Mouse (Mus musculus): Measurements from ENCODE around the gene Slc30a3. TPM values are rescaled to one million over a fixed set of nuclear protein-coding genes. Genes with fewer than 3 reads are reported as not detected.
A peak's percentile ranks its signal among the peaks of the same experiment; 100 is the strongest.

The Slc30a3 gene
- 0.26 and 0.40 TPM in 2 replicates for polyA plus RNA-seq (2012; rRNA removed)
- polyA plus RNA-seq (2014; fragmentation: Nextera tagmentation; extraction: Ambion mirVana) = 0.14 and 0.41 TPM in 2 replicates

DNA sequence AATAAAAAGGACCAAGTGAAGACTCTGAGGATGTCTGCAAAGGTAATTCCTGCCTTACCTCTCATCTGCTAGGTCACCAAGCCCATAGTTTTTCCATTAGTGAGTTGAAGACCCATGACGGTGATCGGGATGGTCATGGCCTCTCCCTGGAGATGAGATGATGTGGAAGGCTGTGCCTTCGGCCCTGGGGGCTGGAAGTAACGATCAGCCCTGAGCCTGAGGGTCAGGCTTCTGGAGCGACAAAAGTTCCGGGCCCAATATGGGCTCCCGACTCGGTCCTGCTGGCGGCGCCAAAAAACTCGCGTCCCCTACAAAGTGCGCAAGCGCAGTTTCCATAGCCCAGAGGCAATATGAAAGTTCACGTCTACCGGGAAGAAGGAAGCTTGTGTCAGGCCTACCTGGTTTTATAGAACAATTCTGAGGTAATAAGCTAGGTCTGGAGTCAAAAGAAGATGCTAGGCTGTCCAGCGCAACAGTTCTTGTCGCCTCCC, at the start of gene Slc30a3:
Gene Slc30a3 (minus strand): TSS at position 238 of the 491 bp plus-strand sequence.
- TF ChIP-seq CTCF (IDR thresholded peaks at IDR 0.05; ENCODE audit: low read depth) (no peak), EP300 (IDR thresholded peaks at IDR 0.05; ENCODE audit: low read depth) (no peak)
- ATAC-seq (ENCODE audit: insufficient read depth) (no peak), DNase-seq (ENCODE audit: low read depth in 3 of 3, low spot score in 3 of 3) (no peak)
- Histone ChIP-seq H3K27me3 (ENCODE audit: control insufficient read depth, insufficient read depth, low read length) (no peaks in the 10 kb centered on the region), H3K27ac (no peak within 1 kb of the TSS), H3K9me3 (ENCODE audit: control insufficient read depth, low read length) (no peaks in the 10 kb centered on the region), H3K4me2 (ENCODE audit: low read depth) (no peak within 1 kb of the TSS), H3K36me3 (replicated peaks; ENCODE audit: control insufficient read depth, insufficient read depth, low read depth) (no peaks in the 10 kb centered on the region), H3K9ac (replicated peaks) (no peak within 1 kb of the TSS), H3K4me1 (replicated peaks; ENCODE audit: control insufficient read depth in 2 of 2, insufficient read depth in 2 of 2, low read length in 1 of 2) (no peaks in the 10 kb centered on the region), H3K4me3 (ENCODE audit: insufficient read depth in 1 of 2, low read depth in 2 of 2, low read length in 2 of 2) (no peak within 1 kb of the TSS)
- WGBS (ENCODE audit: insufficient replicate concordance) = 80% methylated on average over 18 of the region's 18 CpGs

GRCm38 (mm10) chr5:31154152-31154553, 46.1 kb upstream of the Slc30a3 start, which contains the start of gene Mpv17:
Gene Mpv17, minus strand, starts transcription at chr5:31154251.
- no peak for TF ChIP-seq EP300 (IDR thresholded peaks at IDR 0.05; ENCODE audit: low read depth)
- Histone ChIP-seq H3K4me3 (ENCODE audit: insufficient read depth in 1 of 2, low read depth in 2 of 2, low read length in 2 of 2) (peak within 1 kb of the TSS; percentile 61 to 68), H3K9ac (replicated peaks) (peak within 1 kb of the TSS; percentile 55), H3K27me3 (ENCODE audit: control insufficient read depth, insufficient read depth, low read length) (no peaks in the 10 kb centered on the region), H3K4me1 (replicated peaks; ENCODE audit: control insufficient read depth in 2 of 2, insufficient read depth in 2 of 2, low read length in 1 of 2) (peaks cover 3 to 5% of the 10 kb centered on the region in 2 experiments; a peak in 3 of 4 replicates), H3K4me2 (ENCODE audit: low read depth) (peak within 1 kb of the TSS; percentile 79), H3K27ac (peak within 1 kb of the TSS; percentile 18; the same call in 1 of the 2 replicates), H3K36me3 (replicated peaks; ENCODE audit: control insufficient read depth, insufficient read depth, low read depth) (peaks cover 22% of the 10 kb centered on the region), H3K9me3 (ENCODE audit: control insufficient read depth, low read length) (no peaks in the 10 kb centered on the region)
- peak; percentile 54 to 67 (median 59) for DNase-seq (ENCODE audit: low read depth in 3 of 3, low spot score in 3 of 3)
- peak; percentile 90 for ATAC-seq (ENCODE audit: insufficient read depth)
- WGBS (ENCODE audit: insufficient replicate concordance) = 1% methylated on average over 19 of the region's 19 CpGs

DNA sequence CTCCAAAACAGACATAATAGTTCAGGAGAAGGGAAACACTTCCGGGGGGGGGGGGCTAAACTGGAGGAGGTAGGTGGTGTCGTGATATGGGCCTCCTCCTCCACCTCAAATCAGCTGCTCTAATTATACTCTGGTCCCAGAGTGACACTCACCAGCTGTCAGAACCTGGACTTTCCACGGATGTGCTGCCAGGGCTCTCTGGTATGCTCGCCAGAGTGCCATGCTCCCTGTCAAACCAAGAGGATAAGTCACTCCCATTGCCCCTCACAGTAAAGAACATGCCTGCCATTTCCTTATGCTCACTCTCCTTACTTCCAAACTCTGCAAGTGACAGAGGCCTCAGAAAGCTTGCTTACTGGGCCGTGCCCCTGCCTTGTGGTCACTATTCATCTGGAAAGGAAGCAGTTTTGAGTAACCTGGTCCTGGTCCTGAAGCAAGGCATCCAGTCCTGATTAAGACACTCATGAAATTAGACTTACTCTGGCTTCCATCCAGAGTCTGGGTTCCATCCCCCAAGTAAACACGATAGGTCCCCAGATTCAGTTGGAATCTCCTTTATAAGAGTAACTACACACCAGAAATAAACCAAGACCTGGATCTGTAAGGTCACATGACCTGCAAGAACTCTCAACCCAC, 45.6 kb upstream of the Slc30a3 start:
- WGBS (ENCODE audit: insufficient replicate concordance) = 31% methylated on average over 6 of the region's 6 CpGs
- no peak; the same call in 1 of the 2 replicates for ATAC-seq (ENCODE audit: insufficient read depth)
- Histone ChIP-seq H3K9ac (replicated peaks) (peak overlapping the region; percentile 55), H3K9me3 (ENCODE audit: control insufficient read depth, low read length) (no peaks in the 10 kb centered on the region), H3K4me3 (ENCODE audit: insufficient read depth in 1 of 2, low read depth in 2 of 2, low read length in 2 of 2) (peak overlapping the region; percentile 61 to 68), H3K27me3 (ENCODE audit: control insufficient read depth, insufficient read depth, low read length) (no peaks in the 10 kb centered on the region), H3K4me1 (replicated peaks; ENCODE audit: control insufficient read depth in 2 of 2, insufficient read depth in 2 of 2, low read length in 1 of 2) (peaks cover 3 to 5% of the 10 kb centered on the region in 2 experiments; a peak in 3 of 4 replicates), H3K36me3 (replicated peaks; ENCODE audit: control insufficient read depth, insufficient read depth, low read depth) (peaks cover 20% of the 10 kb centered on the region), H3K4me2 (ENCODE audit: low read depth) (peak overlapping the region; percentile 79), H3K27ac (no peak overlapping the region; the same call in 1 of the 2 replicates)
- no peak for DNase-seq (ENCODE audit: low read depth in 3 of 3, low spot score in 3 of 3)
- no peak for TF ChIP-seq EP300 (IDR thresholded peaks at IDR 0.05; ENCODE audit: low read depth)
- TF ChIP-seq CTCF (IDR thresholded peaks at IDR 0.05; ENCODE audit: low read depth) = no peak

DNA sequence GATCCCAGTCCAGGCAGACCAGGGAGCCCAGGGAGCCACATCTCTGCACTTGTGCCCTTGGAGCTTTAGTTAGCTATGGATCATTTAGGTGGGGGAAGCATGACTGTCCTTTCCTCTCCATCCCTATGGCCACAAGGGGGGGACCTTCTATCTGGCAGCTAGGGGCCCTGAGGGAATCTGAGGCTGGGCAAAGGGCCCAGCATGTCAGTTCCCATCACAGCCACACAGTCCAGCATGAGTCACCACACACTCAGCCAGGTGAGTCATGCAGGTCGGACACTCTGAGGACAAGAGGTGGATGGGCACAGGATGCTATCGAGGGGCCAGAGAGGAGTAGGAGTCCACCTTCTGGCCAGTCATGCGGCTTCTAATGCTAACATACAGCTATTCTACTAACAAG, 43.7 kb upstream of the Slc30a3 start:
- WGBS (ENCODE audit: insufficient replicate concordance) = 86% methylated on average over 2 of the region's 3 CpGs
- H3K9me3 ChIP-seq (ENCODE audit: control insufficient read depth, low read length) = no peaks in the 10 kb centered on the region
- H3K4me2 ChIP-seq (ENCODE audit: low read depth) = no peak overlapping the region
- H3K9ac ChIP-seq (replicated peaks) = no peak overlapping the region
- H3K27me3 ChIP-seq (ENCODE audit: control insufficient read depth, insufficient read depth, low read length) = no peaks in the 10 kb centered on the region
- H3K4me1 ChIP-seq (replicated peaks; ENCODE audit: control insufficient read depth in 2 of 2, insufficient read depth in 2 of 2, low read length in 1 of 2) = peaks cover 3 to 5% of the 10 kb centered on the region in 2 experiments; a peak in 3 of 4 replicates
- no peak for DNase-seq (ENCODE audit: low read depth in 3 of 3, low spot score in 3 of 3)
- H3K36me3 ChIP-seq (replicated peaks; ENCODE audit: control insufficient read depth, insufficient read depth, low read depth) = peaks cover 1% of the 10 kb centered on the region
- no peak overlapping the region for H3K27ac ChIP-seq
- ATAC-seq (ENCODE audit: insufficient read depth) = no peak
- H3K4me3 ChIP-seq (ENCODE audit: insufficient read depth in 1 of 2, low read depth in 2 of 2, low read length in 2 of 2) = no peak overlapping the region
- TF ChIP-seq CTCF (IDR thresholded peaks at IDR 0.05; ENCODE audit: low read depth) (peak; percentile 32), EP300 (IDR thresholded peaks at IDR 0.05; ENCODE audit: low read depth) (no peak)

DNA sequence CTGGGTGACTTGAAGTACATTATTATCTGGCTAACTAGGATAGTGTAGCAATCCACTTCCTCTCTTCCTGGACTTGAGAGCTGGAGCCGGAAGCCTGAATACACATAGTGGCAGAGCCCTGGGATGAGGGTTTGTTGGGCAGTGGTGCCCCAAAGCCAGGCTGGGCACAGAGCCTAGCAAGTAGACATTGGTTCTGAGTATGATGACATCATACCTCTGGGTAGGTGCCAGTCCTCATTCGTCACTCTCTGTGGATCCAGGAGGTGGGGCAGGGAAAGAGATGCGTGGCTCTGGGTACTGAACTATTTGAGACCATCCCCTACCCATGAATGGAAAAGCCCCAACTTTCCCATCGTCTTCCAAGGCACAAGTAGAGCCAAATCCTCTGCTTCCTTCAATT, 41.7 kb upstream of the Slc30a3 start:
- no peak for DNase-seq (ENCODE audit: low read depth in 3 of 3, low spot score in 3 of 3)
- Histone ChIP-seq H3K27me3 (ENCODE audit: control insufficient read depth, insufficient read depth, low read length) (no peaks in the 10 kb centered on the region), H3K4me2 (ENCODE audit: low read depth) (no peak overlapping the region), H3K9me3 (ENCODE audit: control insufficient read depth, low read length) (no peaks in the 10 kb centered on the region), H3K27ac (no peak overlapping the region), H3K9ac (replicated peaks) (no peak overlapping the region), H3K4me1 (replicated peaks; ENCODE audit: control insufficient read depth in 2 of 2, insufficient read depth in 2 of 2, low read length in 1 of 2) (peaks cover 3 to 5% of the 10 kb centered on the region in 2 experiments; a peak in 3 of 4 replicates), H3K4me3 (ENCODE audit: insufficient read depth in 1 of 2, low read depth in 2 of 2, low read length in 2 of 2) (no peak overlapping the region), H3K36me3 (replicated peaks; ENCODE audit: control insufficient read depth, insufficient read depth, low read depth) (no peaks in the 10 kb centered on the region)
- TF ChIP-seq CTCF (IDR thresholded peaks at IDR 0.05; ENCODE audit: low read depth) (no peak), EP300 (IDR thresholded peaks at IDR 0.05; ENCODE audit: low read depth) (no peak)
- ATAC-seq (ENCODE audit: insufficient read depth) = no peak
- WGBS (ENCODE audit: insufficient replicate concordance) = 78% methylated on average over 4 of the region's 4 CpGs

All from liver, embryonic 14.5 days (tissue).